Mouse (Mus musculus) embryo, embryonic 10.5 days (tissue): Measurements from ENCODE around the gene Pmvk.
A peak's percentile ranks its signal among the peaks of the same experiment; 100 is the strongest.

ENCODE experiments used
- DNase-seq: peaks from one replicate; pipeline ENCODE4 v3.0.0-alpha.2; 2015; ENCODE audit warnings: low spot score

Gene Pmvk

GRCm38 (mm10) chr3:89454401-89455177 is at the start of gene Pmvk:
Gene Pmvk, plus strand, starts transcription at chr3:89454541.
- no peak for DNase-seq

- DNase-seq, result no peak
Measured at GRCm38 (mm10) chr3:89406887-89407286, 47.5 kb upstream of the Pmvk start.

- no peak for DNase-seq
Measured at GRCm38 (mm10) chr3:89408448-89408847, 45.9 kb upstream of the Pmvk start.

GRCm38 (mm10) chr3:89409701-89410100 is 44.6 kb upstream of the Pmvk start:
- DNase-seq, result no peak

- no peak for DNase-seq
Measured at GRCm38 (mm10) chr3:89410864-89411263, 43.5 kb upstream of the Pmvk start.

- peak; percentile 100 for DNase-seq
Measured at GRCm38 (mm10) chr3:89411490-89412393, 42.6 kb upstream of the Pmvk start, which contains the start of gene Flad1. Gene Flad1, minus strand, starts transcription at chr3:89411870.

GRCm38 (mm10) chr3:89416158-89416557 is 38.2 kb upstream of the Pmvk start:
- DNase-seq, result no peak

- DNase-seq, result no peak
Measured at GRCm38 (mm10) chr3:89417131-89417530, 37.2 kb upstream of the Pmvk start.

GRCm38 (mm10) chr3:89417840-89418169 is 36.5 kb upstream of the Pmvk start:
- DNase-seq, result peak; percentile 93

- peak; percentile 99 for DNase-seq
Measured at GRCm38 (mm10) chr3:89418170-89418860, 36.0 kb upstream of the Pmvk start, which contains the start of the genes Cks1b and Shc1. Gene Cks1b, minus strand, starts transcription at chr3:89418383. Gene Shc1, plus strand, starts transcription at chr3:89418443.

GRCm38 (mm10) chr3:89418861-89419250 is 35.5 kb upstream of the Pmvk start:
- DNase-seq, result peak; percentile 89

GRCm38 (mm10) chr3:89419571-89419970 is 34.8 kb upstream of the Pmvk start:
- DNase-seq, result peak; percentile 67

- DNase-seq, result no peak
Measured at GRCm38 (mm10) chr3:89419981-89420380, 34.4 kb upstream of the Pmvk start.

GRCm38 (mm10) chr3:89420421-89420820 is 33.9 kb upstream of the Pmvk start:
- DNase-seq, result no peak

GRCm38 (mm10) chr3:89421002-89421774 is 33.2 kb upstream of the Pmvk start:
- peak; percentile 88 for DNase-seq

- peak; percentile 28 for DNase-seq
Measured at GRCm38 (mm10) chr3:89421810-89422473, 32.4 kb upstream of the Pmvk start.

- no peak for DNase-seq
Measured at GRCm38 (mm10) chr3:89422556-89423205, 31.7 kb upstream of the Pmvk start.

GRCm38 (mm10) chr3:89424416-89425140 is 29.8 kb upstream of the Pmvk start:
- no peak for DNase-seq

GRCm38 (mm10) chr3:89425141-89425525 is 29.2 kb upstream of the Pmvk start:
- DNase-seq, result no peak

- no peak for DNase-seq
Measured at GRCm38 (mm10) chr3:89425876-89426275, 28.5 kb upstream of the Pmvk start.
